Mouse (Mus musculus) liver, postnatal 0 days (tissue): ENCODE results near the gene Rad51b. TPM values are rescaled to one million over a fixed set of nuclear protein-coding genes. Genes with fewer than 3 reads are reported as not detected.

ENCODE experiments used
- ATAC-seq: fragments of 200-750 bp; cut with Nextera tagmentation; 2 replicates; pipeline ENCODE4 v1.8.0; 2017; ENCODE audit warnings: mild to moderate bottlenecking, moderate library complexity
- DNase-seq: peaks from one replicate; pipeline ENCODE4 v3.0.0-alpha.2; 2016
- H3K27ac ChIP-seq: fragments of 300-500 bp; sonication (generic); 2 replicates; pipeline ENCODE4 v1.5.1; 2014; ENCODE audit warnings: antibody characterized with exemption, moderate library complexity, mild to moderate bottlenecking, low read depth
- H3K27me3 ChIP-seq: fragments of 300-500 bp; sonication (generic); 2 replicates; pipeline ENCODE4 v1.6.1; 2014; ENCODE audit warnings: low read length, control low read depth, mixed read lengths; ENCODE audit not compliant: insufficient read depth
- H3K36me3 ChIP-seq: fragments of 300-500 bp; sonication (generic); replicated peaks from 2 replicates; pipeline ENCODE4 v1.6.1; 2014; ENCODE audit warnings: mild to moderate bottlenecking, control low read depth, low read length, moderate library complexity, mixed read lengths; ENCODE audit not compliant: insufficient read depth
- H3K4me1 ChIP-seq: fragments of 300-500 bp; sonication (generic); 2 replicates; pipeline ENCODE4 v1.6.1; 2014; ENCODE audit warnings: antibody characterized with exemption, mild to moderate bottlenecking, control low read depth; ENCODE audit not compliant: insufficient read depth
- H3K4me2 ChIP-seq: fragments of 300-500 bp; sonication (generic); 2 replicates; pipeline ENCODE4 v1.6.1; 2014; ENCODE audit warnings: low read depth, mild to moderate bottlenecking, low read length, moderate library complexity, mixed read lengths
- H3K4me3 ChIP-seq: fragments of 300-500 bp; sonication (generic); 2 replicates; pipeline ENCODE4 v1.5.1; 2014; ENCODE audit warnings: low read depth, low read length
- H3K9ac ChIP-seq: fragments of 300-500 bp; sonication (generic); replicated peaks from 2 replicates; pipeline ENCODE4 v1.6.1; 2014; ENCODE audit warnings: mild to moderate bottlenecking, moderate library complexity
- H3K9me3 ChIP-seq: fragments of 300-500 bp; sonication (generic); 2 replicates; pipeline ENCODE4 v1.6.1; 2016; ENCODE audit warnings: mild to moderate bottlenecking, control low read depth, low read length, mixed read lengths
- CTCF ChIP-seq: sonication (generic); IDR thresholded peaks from 2 replicates; pipeline ENCODE4 v1.5.1; 2016; ENCODE audit warnings: antibody characterized with exemption, low read depth
- EP300 ChIP-seq: IDR thresholded peaks from 2 replicates; pipeline ENCODE4 v1.6.1; 2016; ENCODE audit warnings: antibody characterized with exemption, low read depth, mild to moderate bottlenecking
- WGBS: fragments of 180-500 bp; shearing (Covaris S2); extraction: QIAGEN DNeasy Blood & Tissue Kit; methylation state at CpG from one replicate; pipeline ENCODE4 v1.1.7; 2014; ENCODE audit not compliant: insufficient replicate concordance; 5-methylcytosine and 5-hydroxymethylcytosine counted together
- polyA plus RNA-seq: library from polyadenylated mRNA; unstranded; fragments of >200 nt; fragmentation: Nextera tagmentation; extraction: Ambion mirVana; gene quantifications from 2 replicates; pipeline ENCODE4 v1.2.1, GENCODE M21; 2015

Rad51b gene
- polyA plus RNA-seq, 1 experiment from 2014 or later, result 2.5 TPM

DNA sequence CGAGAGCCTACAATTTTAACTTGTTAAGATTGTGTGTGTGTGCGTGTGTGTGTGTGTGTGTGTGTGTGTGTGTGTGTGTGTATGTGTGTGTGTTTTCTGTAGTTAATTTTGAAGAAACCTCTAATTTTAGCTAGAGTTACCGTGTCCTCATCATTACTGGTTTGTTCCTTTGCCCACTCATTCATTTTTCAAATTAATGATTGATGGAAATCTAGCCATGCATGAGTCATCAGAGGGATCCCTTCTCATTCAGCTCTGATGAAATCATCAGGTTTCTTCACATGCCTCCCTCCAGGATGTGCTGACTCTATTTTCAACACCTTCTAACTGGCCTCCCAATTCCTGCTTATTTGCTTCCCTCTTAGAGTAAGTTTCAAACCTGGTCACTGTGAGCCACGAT lies 263.8 kb downstream of the Rad51b start:
- DNase-seq, result no peak

DNA sequence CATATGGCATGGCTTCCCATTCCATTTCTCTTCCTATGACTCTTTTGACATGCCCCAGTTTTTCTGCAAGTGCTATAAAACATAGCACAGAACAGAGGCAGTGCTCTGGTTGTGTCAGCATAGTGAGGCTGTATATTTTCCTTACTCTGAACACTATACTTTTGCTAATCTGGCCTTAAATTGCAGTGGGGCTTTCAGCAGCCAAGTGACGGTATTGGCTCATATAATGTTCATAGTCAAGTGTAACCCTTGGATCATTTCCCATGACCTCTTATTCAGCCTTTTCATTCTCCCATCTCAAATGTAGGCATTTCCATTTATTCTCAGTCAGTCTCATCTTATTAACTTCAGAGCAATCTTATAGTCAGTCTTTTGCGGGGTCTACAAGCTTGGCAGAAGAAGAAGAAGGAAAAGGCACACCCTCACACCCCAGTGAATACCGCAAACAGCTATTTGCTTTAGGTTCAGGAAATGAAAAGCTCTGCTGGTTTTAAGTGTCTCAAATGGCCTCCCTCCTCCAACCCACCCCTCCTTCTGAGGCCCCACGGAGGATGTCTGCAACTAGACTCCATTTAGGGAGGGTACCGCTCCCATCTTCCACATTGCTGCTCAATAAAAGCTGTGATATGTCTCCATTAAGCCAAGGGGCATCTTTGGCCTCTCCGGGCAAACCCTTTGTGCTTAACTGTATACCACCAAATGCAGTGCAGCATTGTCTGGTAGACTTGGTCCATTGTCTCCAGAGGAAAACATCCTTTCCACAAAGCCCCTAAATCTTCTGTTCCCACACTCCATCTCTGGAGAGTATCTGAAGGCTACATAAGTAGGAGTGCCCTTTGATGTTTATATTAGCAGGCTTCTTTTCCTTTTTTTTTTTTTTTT lies 277.3 kb downstream of the Rad51b start:
- 69% methylated on average over 6 of the region's 6 CpGs for WGBS
- no peaks in the 10 kb centered on the region for H3K36me3 ChIP-seq
- 0 out of 2 replicates have a peak, but pooled peaks cover 2% of the 10 kb centered on the region for H3K4me1 ChIP-seq
- H3K4me2 ChIP-seq, result no peak overlapping the region
- H3K4me3 ChIP-seq, result no peak overlapping the region
- DNase-seq (no peak), ATAC-seq (no peak)
- H3K27ac ChIP-seq, result no peak overlapping the region
- TF ChIP-seq EP300 (no peak), CTCF (no peak)
- no peaks in the 10 kb centered on the region for H3K27me3 ChIP-seq
- H3K9me3 ChIP-seq, result no peaks in the 10 kb centered on the region
- no peak overlapping the region for H3K9ac ChIP-seq

More for the DNA sequence above, 263.8 kb downstream of the Rad51b start:
- no peaks in the 10 kb centered on the region for H3K36me3 ChIP-seq
- ATAC-seq, result peak; percentile 67
- TF ChIP-seq EP300 (0 out of 2 replicates have a peak, but pooled peaks have one; percentile 9), CTCF (no peak)
- 79% methylated on average over 4 of the region's 4 CpGs for WGBS
- H3K27ac ChIP-seq, result peak overlapping the region; percentile 90
- H3K9me3 ChIP-seq, result no peaks in the 10 kb centered on the region
- H3K4me2 ChIP-seq, result 0 out of 2 replicates have a peak overlapping the region, but pooled peaks have one; percentile 18
- H3K4me1 ChIP-seq, result peaks cover 6% of the 10 kb centered on the region
- H3K9ac ChIP-seq, result no peak overlapping the region; the same call in 1 of the 2 replicates
- no peaks in the 10 kb centered on the region for H3K27me3 ChIP-seq
- no peak overlapping the region for H3K4me3 ChIP-seq

DNA sequence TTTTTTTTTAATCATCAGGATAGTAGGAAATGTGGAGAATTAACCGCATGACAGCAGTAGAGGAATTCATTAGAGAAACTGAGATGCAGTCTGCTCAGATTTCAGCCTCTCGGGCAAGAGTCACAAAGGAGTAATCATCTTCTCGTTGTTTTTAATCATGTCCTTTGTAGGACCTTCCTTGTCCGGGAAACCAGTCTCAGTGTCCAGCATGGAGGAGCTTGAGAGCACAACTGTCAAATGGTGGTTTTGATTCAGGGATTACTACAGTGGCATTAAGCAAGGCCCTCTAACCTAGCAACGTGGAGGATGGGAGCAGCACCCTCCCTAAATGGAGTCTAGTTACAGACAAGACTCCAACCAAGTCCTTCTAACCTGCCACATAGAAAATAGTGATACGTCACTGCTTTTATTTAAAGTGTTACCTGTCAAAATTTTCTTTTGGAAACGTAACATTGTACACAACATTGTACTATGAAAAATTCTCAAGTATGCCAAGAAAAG lies 278.0 kb downstream of the Rad51b start:
- 0 out of 2 replicates have a peak, but pooled peaks cover 2% of the 10 kb centered on the region for H3K4me1 ChIP-seq
- no peak overlapping the region for H3K4me2 ChIP-seq
- ATAC-seq, result no peak
- no peak overlapping the region for H3K4me3 ChIP-seq
- no peak for DNase-seq
- TF ChIP-seq EP300 (no peak), CTCF (no peak)
- H3K27ac ChIP-seq, result no peak overlapping the region
- H3K9ac ChIP-seq, result no peak overlapping the region
- no peaks in the 10 kb centered on the region for H3K9me3 ChIP-seq
- no peaks in the 10 kb centered on the region for H3K27me3 ChIP-seq
- no peaks in the 10 kb centered on the region for H3K36me3 ChIP-seq
- 81% methylated on average over 7 of the region's 7 CpGs for WGBS

DNA sequence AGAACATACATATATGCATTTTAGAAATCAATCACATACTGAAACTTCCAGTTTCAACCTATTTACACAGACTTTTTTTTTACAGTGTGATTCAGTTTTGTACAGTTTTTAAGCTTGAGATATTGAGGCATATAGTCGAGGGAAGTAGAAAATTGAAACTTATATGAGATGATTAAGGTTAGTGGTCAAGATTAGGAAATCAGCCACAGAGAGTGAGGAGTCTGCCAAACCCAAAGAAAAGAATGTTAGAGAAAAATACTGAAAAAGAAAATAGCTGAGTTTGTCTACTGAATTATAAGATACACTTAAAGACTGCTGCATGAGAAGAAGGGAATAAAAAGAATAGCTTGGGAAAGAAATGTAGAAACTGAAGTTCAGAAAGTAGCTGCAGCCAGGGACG lies 280.4 kb downstream of the Rad51b start:
- Histone ChIP-seq H3K27me3 (no peaks in the 10 kb centered on the region), H3K4me2 (no peak overlapping the region), H3K4me1 (0 out of 2 replicates have a peak, but pooled peaks cover 2% of the 10 kb centered on the region), H3K36me3 (no peaks in the 10 kb centered on the region), H3K4me3 (no peak overlapping the region), H3K27ac (no peak overlapping the region), H3K9me3 (no peaks in the 10 kb centered on the region), H3K9ac (no peak overlapping the region)
- ATAC-seq (no peak), DNase-seq (no peak)
- TF ChIP-seq EP300, result no peak
- no peak for TF ChIP-seq CTCF
- WGBS, result 77% methylated on average over 2 of the region's 2 CpGs

DNA sequence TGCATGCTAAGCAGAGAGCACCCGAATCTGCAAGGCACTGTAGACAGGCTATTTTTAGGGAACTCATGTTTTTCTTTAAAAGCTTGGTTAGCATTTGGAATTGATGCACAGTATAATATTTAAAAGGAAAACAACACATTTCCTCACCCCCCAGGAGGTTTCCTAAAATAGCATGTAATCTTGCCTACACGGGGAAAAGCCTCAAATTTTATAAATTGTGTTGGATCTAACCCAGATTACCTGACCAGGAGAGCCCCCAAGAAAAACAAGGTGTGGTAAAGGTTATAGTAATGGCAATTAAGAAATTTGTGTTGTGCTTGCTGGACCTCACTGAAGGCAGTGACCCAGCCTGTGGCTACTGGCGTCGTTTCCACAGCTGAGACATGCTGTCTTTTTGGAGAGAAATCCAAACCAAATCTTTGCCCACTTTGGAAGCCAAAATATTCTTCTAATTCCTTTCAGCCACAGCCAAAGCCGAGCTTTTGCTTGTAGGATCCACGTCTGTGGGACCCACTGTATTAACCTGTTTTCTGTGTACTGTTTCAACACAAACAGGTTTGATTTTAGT lies 282.0 kb downstream of the Rad51b start:
- Histone ChIP-seq H3K36me3 (no peaks in the 10 kb centered on the region), H3K4me2 (no peak overlapping the region), H3K27ac (no peak overlapping the region), H3K4me3 (no peak overlapping the region), H3K9me3 (no peaks in the 10 kb centered on the region), H3K27me3 (no peaks in the 10 kb centered on the region), H3K9ac (no peak overlapping the region), H3K4me1 (0 out of 2 replicates have a peak, but pooled peaks cover 2% of the 10 kb centered on the region)
- 80% methylated on average over 6 of the region's 6 CpGs for WGBS
- DNase-seq (no peak), ATAC-seq (no peak)
- no peak for TF ChIP-seq EP300
- TF ChIP-seq CTCF, result no peak

DNA sequence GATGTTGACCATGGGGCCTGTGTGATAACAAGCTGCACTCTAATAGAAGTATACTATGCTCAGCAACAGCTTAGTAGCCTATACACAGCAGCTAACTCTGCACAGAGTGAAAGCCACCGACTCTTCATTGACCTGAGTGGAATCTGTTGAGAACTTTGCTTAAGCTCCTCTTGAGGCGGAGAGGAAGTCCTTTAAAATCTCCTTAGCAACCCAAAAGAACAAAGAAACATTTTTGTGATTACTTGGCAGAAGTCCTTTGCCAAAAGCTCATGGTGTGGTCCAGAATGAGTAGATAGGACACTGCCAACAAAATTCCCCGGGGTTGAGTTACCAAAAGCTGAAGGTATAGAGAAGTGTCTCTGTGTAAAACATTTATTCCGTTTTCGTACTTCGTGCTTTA lies 282.8 kb downstream of the Rad51b start:
- H3K27me3 ChIP-seq, result no peaks in the 10 kb centered on the region
- H3K4me1 ChIP-seq, result no peaks in the 10 kb centered on the region
- no peak overlapping the region for H3K4me2 ChIP-seq
- H3K9me3 ChIP-seq, result no peaks in the 10 kb centered on the region
- TF ChIP-seq CTCF, result no peak
- no peak for TF ChIP-seq EP300
- H3K9ac ChIP-seq, result no peak overlapping the region
- DNase-seq (no peak), ATAC-seq (no peak)
- H3K36me3 ChIP-seq, result no peaks in the 10 kb centered on the region
- no peak overlapping the region for H3K4me3 ChIP-seq
- no peak overlapping the region for H3K27ac ChIP-seq
- WGBS, result 85% methylated on average over 6 of the region's 6 CpGs
